Mouse (Mus musculus) hindbrain, embryonic 12.5 days (tissue): Measurements from ENCODE around the gene Txnrd1. TPM values are rescaled to one million over a fixed set of nuclear protein-coding genes. Genes with fewer than 3 reads are reported as not detected.
A peak's percentile ranks its signal among the peaks of the same experiment; 100 is the strongest.

Source experiments
- ATAC-seq: fragments of 200-750 bp; cut with Nextera tagmentation; 2 replicates; pipeline ENCODE4 v1.8.0; 2017; ENCODE audit warnings: moderate TSS enrichment; ENCODE audit not compliant: low FRiP score
- H3K27ac ChIP-seq: fragments of 300-500 bp; sonication (generic); 2 replicates; pipeline ENCODE4 v1.5.1; 2016; ENCODE audit warnings: mild to moderate bottlenecking
- H3K27me3 ChIP-seq: fragments of 300-500 bp; sonication (generic); 2 replicates; pipeline ENCODE4 v1.6.1; 2016; ENCODE audit warnings: mild to moderate bottlenecking
- H3K36me3 ChIP-seq: fragments of 300-500 bp; sonication (generic); 2 replicates; pipeline ENCODE4 v1.6.1; 2016; ENCODE audit warnings: mild to moderate bottlenecking
- H3K4me1 ChIP-seq: fragments of 300-500 bp; sonication (generic); 2 replicates; pipeline ENCODE4 v1.6.1; 2016
- H3K4me2 ChIP-seq: fragments of 300-500 bp; sonication (generic); replicated peaks from 2 replicates; pipeline ENCODE4 v1.6.1; 2016; ENCODE audit warnings: mild to moderate bottlenecking
- H3K4me3 ChIP-seq: fragments of 300-500 bp; sonication (generic); 2 replicates; pipeline ENCODE4 v1.5.1; 2016; ENCODE audit warnings: mild to moderate bottlenecking
- H3K9ac ChIP-seq: fragments of 300-500 bp; sonication (generic); 2 replicates; pipeline ENCODE4 v1.6.1; 2016; ENCODE audit warnings: mild to moderate bottlenecking, moderate library complexity
- H3K9me3 ChIP-seq: fragments of 300-500 bp; sonication (generic); replicated peaks from 2 replicates; pipeline ENCODE4 v1.6.1; 2016; ENCODE audit warnings: mild to moderate bottlenecking
- WGBS: fragments of 180-500 bp; shearing (Covaris S2); methylation state at CpG from one replicate; pipeline ENCODE4 v1.1.7; 2016; 5-methylcytosine and 5-hydroxymethylcytosine counted together
- polyA plus RNA-seq: library from polyadenylated mRNA; unstranded; fragments of >200 nt; fragmentation: Nextera tagmentation; extraction: Ambion mirVana; gene quantifications from 2 replicates; pipeline ENCODE4 v1.2.1, GENCODE M21; 2016

Txnrd1 gene
- polyA plus RNA-seq, 1 experiment from 2014 or later: 155 TPM

DNA sequence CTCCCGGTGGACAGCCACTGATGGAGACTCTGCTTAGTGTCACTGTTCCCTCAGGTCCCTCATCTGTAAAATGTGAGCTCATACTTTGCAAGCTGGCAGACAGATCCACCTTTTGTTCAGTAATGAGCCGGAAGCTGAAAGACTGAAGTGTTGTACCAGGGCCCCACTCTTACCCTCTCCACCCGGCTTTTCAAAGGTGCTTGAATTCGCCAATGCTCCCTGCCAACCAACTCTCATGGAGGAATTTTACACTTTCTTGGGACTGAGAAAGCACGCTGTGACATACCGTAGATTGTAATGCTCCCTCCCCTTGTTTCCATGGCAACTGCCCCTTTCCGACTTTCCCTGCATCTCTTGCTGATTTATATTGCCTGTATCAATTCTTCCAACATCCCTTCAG lies 66.8 kb downstream of the Txnrd1 start:
- peaks cover 16% of the 10 kb centered on the region for H3K4me1 ChIP-seq
- 0 out of 2 replicates have a peak, but pooled peaks cover 4% of the 10 kb centered on the region for H3K27me3 ChIP-seq
- ATAC-seq: peak; percentile 27
- H3K4me2 ChIP-seq: peak overlapping the region; percentile 7; the same call in 1 of the 2 replicates
- peaks cover 26% of the 10 kb centered on the region for H3K36me3 ChIP-seq
- no peak overlapping the region for H3K27ac ChIP-seq
- WGBS: 12% methylated on average over 7 of the region's 7 CpGs
- H3K9ac ChIP-seq: no peak overlapping the region
- no peaks in the 10 kb centered on the region for H3K9me3 ChIP-seq
- no peak overlapping the region for H3K4me3 ChIP-seq

DNA sequence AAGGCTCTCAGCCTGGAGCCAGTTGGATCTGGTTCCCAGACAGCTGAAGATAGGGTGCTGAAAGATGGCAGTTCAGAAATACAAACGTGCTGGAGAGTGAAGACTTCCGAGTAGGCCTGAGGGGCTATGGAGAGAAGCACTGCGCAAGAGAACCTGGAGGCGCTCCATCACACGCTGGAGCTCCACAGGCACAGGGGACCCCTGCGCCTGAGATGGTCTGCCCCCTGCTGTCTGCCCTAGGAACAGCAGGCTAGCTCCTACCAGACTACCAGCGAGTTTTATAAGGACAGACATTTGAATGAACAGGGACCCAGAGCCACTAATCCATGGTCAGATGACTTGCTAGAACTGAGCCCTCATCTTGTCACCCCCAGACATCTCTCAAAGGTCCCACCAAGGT lies 67.7 kb downstream of the Txnrd1 start:
- H3K4me1 ChIP-seq: peaks cover 16% of the 10 kb centered on the region
- no peak overlapping the region for H3K9ac ChIP-seq
- peaks cover 17% of the 10 kb centered on the region for H3K36me3 ChIP-seq
- peak; percentile 57 for ATAC-seq
- no peak overlapping the region for H3K4me3 ChIP-seq
- WGBS: 9% methylated on average over 7 of the region's 7 CpGs
- H3K9me3 ChIP-seq: no peaks in the 10 kb centered on the region
- H3K27ac ChIP-seq: no peak overlapping the region
- no peak overlapping the region for H3K4me2 ChIP-seq
- H3K27me3 ChIP-seq: 0 out of 2 replicates have a peak, but pooled peaks cover 4% of the 10 kb centered on the region

DNA sequence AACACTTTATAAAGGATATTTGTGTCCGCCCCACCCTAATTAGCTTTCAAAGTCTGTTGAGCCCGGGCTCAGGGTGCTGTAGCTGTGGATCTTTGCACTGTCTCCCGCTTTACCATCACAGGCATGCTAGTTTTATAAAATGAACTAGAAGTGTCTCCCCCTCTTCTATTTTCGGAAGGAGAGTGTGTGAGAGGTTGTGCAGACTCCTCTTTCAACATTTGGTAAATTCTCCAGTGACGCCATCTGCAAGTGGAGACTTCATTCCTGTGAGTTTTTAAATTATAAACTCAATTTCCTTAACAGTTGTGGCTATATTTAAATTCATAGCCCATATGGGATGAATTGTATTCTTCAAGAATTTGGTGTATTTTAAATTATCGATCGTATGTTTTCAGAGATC lies 74.8 kb downstream of the Txnrd1 start:
- 0 out of 2 replicates have a peak, but pooled peaks cover 4% of the 10 kb centered on the region for H3K27me3 ChIP-seq
- H3K27ac ChIP-seq: no peak overlapping the region
- H3K4me2 ChIP-seq: no peak overlapping the region
- no peaks in the 10 kb centered on the region for H3K4me1 ChIP-seq
- no peak overlapping the region for H3K4me3 ChIP-seq
- no peaks in the 10 kb centered on the region for H3K36me3 ChIP-seq
- WGBS: 88% methylated on average over 7 of the region's 7 CpGs
- H3K9me3 ChIP-seq: no peaks in the 10 kb centered on the region
- no peak overlapping the region for H3K9ac ChIP-seq
- ATAC-seq: no peak

DNA sequence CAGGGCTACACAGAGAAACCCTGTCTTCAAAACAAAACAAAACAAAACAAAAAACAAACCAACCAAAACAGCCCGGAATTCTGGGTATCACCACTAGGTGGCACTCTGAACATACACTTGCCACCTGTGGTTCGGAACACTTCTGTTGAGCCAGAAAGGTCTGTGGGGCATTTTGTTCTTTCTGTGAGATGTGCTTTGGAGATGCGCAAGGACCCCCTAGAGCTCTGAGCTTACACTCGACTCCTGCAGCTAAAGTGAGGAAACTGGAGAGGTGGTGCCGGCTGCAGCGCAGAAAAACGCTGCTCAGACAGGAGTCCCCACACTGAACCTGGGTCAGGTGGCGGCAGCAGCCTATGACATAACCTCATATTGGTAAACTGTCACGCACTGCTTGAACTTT lies 75.6 kb downstream of the Txnrd1 start:
- 0 out of 2 replicates have a peak, but pooled peaks cover 1% of the 10 kb centered on the region for H3K27me3 ChIP-seq
- WGBS: 12% methylated on average over 9 of the region's 9 CpGs
- H3K36me3 ChIP-seq: no peaks in the 10 kb centered on the region
- no peaks in the 10 kb centered on the region for H3K9me3 ChIP-seq
- ATAC-seq: peak; percentile 46; the same call in 1 of the 2 replicates
- H3K9ac ChIP-seq: no peak overlapping the region
- no peaks in the 10 kb centered on the region for H3K4me1 ChIP-seq
- H3K4me2 ChIP-seq: peak overlapping the region; percentile 24; the same call in 1 of the 2 replicates
- no peak overlapping the region for H3K27ac ChIP-seq
- no peak overlapping the region for H3K4me3 ChIP-seq

DNA sequence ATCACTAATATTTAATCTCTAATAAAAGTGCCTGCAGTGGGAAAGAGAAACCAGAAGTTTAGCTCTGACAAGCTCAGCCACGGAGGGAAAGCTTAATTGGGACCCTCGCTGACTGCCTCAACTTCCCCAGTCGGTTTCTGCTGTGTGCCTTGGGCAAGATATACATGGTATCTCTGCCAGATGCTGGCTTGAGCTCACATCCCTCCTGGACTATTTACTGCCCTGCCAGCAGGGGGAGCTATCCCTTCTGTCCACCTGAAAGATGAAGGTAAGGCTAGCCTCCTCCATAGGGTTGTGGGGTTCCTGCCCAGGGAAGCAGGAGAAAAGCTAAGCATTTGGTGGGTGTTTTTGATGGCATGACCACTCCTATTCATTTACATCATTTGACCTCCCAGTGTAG lies 76.4 kb downstream of the Txnrd1 start:
- no peak for ATAC-seq
- 90% methylated on average over 3 of the region's 3 CpGs for WGBS
- Histone ChIP-seq H3K4me3 (no peak overlapping the region), H3K27ac (no peak overlapping the region), H3K4me1 (no peaks in the 10 kb centered on the region), H3K9ac (no peak overlapping the region), H3K27me3 (no peaks in the 10 kb centered on the region), H3K9me3 (no peaks in the 10 kb centered on the region), H3K4me2 (no peak overlapping the region), H3K36me3 (no peaks in the 10 kb centered on the region)

DNA sequence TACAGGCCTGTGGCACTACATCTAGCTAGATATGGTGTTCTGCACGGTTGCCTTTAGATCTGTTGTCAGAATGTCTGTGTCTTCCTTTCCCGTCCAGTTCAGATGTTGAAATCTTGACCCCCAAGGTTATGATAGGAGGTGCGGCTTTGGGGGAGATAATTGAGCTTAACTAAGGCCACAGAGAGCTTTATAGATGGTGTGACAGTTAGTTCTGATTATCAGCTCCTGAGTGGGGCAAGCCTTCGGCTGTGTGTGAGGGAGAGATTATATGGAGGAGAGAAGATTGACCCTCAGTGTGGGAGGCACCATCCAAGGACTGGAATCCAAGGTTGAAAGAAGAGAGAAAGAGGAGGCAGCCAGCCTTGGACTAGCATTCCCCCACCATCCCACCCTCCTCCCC lies 79.5 kb downstream of the Txnrd1 start:
- Histone ChIP-seq H3K27me3 (no peaks in the 10 kb centered on the region), H3K36me3 (no peaks in the 10 kb centered on the region), H3K4me3 (no peak overlapping the region), H3K9me3 (no peaks in the 10 kb centered on the region), H3K27ac (no peak overlapping the region), H3K9ac (no peak overlapping the region), H3K4me2 (no peak overlapping the region), H3K4me1 (no peaks in the 10 kb centered on the region)
- WGBS: 83% methylated on average over 4 of the region's 4 CpGs
- ATAC-seq: no peak

DNA sequence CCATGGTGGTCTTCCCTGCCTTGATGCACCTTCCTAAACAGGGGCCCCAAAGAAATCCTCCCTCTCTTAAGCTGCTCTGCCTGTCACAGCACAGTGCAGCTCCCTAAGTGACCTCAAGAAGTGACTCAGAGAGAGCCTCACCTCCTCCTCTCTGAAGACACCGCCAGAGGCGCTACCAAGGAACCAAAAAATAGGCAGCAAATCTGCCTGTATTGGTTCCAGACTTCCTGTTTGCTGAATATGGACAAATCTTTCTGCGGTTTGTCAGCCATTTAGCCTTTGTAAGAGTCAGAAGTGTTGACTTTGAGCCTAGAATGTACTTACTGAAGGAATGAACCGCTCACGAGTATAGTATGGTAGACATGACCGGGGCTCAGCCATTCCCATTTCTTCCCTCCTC lies 80.0 kb downstream of the Txnrd1 start:
- Histone ChIP-seq H3K4me2 (no peak overlapping the region), H3K36me3 (no peaks in the 10 kb centered on the region), H3K4me3 (no peak overlapping the region), H3K9ac (no peak overlapping the region), H3K4me1 (no peaks in the 10 kb centered on the region), H3K27me3 (no peaks in the 10 kb centered on the region), H3K9me3 (no peaks in the 10 kb centered on the region), H3K27ac (no peak overlapping the region)
- WGBS: 90% methylated on average over 6 of the region's 6 CpGs
- ATAC-seq: no peak

DNA sequence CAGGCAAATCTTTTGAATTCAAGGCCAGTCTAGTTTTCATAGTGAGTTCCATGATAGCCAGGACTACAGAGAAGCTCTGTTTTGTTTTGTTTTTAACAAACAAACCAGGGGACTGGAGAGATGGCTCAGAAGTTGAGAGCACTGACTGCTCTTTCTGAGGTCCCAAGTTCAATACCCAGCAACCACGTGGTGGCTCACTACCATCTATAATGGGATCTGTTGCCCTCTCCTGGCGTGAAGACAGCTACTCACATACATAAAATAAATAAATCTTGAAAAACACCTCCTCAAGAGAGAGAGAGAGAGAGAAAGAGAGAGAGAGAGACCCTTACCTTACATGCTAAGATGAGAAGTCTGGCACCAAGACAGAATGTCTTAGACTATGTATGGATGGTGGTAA lies 84.9 kb downstream of the Txnrd1 start:
- Histone ChIP-seq H3K9me3 (no peaks in the 10 kb centered on the region), H3K4me3 (no peak overlapping the region), H3K27me3 (no peaks in the 10 kb centered on the region), H3K9ac (no peak overlapping the region), H3K36me3 (no peaks in the 10 kb centered on the region), H3K27ac (no peak overlapping the region), H3K4me2 (no peak overlapping the region), H3K4me1 (no peaks in the 10 kb centered on the region)
- ATAC-seq: no peak
- WGBS: 62% methylated on average over 2 of the region's 2 CpGs

DNA sequence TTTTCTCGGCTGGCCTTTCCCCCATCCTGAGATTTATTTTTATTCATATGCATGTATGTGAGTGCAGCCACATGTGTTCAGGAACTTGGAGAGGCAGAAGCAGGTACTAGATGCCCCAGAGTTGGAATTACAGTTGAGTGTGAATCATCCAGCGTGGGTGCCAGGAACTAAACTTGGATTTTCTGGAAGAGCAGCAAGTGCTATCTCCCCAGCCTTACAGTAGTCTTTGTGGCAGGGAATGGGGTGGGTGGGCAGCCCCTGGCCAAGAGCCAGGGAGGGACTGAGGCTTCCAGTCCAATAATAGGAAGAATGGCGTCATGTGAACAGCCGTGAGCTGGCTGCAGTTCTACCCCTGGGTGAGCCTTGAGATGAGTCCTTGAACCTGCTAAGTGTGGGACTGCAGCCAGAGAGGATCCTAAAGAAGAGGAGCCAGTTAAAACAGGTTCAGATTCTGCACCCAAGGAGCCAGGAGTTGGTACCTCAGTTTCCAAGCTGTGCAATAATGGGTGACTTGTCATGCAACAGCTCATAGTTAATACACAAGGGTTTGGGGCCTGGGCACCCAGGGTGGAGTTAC lies 85.7 kb downstream of the Txnrd1 start:
- 77% methylated on average over 4 of the region's 4 CpGs for WGBS
- Histone ChIP-seq H3K36me3 (no peaks in the 10 kb centered on the region), H3K4me3 (no peak overlapping the region), H3K27ac (no peak overlapping the region), H3K4me2 (no peak overlapping the region), H3K9ac (no peak overlapping the region), H3K9me3 (no peaks in the 10 kb centered on the region), H3K4me1 (no peaks in the 10 kb centered on the region), H3K27me3 (no peaks in the 10 kb centered on the region)
- no peak for ATAC-seq

DNA sequence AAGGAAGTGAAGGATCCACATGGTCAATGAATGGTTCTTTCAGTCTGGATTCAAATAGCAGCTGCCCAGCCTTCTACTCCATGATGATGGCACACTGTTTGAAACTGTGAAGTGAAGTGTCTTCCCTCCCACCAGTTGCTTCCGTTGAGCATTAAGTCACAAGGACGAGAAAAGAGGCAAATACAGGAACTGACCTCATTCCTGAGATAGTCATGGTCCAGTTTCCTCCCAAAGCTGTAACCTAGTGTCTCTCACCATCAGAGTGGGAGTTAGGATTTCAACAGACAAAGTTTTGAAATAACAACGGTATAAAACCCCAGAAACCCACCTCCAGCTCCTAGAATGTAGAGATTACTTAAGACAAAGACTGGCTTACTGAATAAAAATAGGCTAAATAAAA lies 89.8 kb downstream of the Txnrd1 start:
- 78% methylated on average over 3 of the region's 3 CpGs for WGBS
- H3K4me1 ChIP-seq: no peaks in the 10 kb centered on the region

DNA sequence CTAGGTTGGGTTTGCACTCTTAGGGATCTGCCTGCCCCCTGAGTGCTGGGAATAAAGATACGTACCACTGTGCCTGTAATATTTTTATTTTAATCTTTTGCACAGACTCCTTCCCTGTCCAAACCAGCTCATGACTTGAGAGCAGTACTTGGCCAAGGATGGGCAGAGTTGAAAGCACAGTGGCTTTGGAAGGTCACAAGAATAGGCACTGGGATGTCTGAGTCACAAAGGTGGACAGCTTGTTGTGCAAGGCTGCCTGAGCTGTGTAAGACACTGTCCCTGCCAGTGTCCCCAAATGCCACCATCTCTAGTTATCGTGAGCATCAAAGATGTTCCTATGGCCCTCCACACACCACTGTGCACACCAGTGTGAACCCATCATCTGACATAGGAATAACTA lies 91.0 kb downstream of the Txnrd1 start:
- WGBS: 95% methylated on average over 2 of the region's 2 CpGs
- H3K27me3 ChIP-seq: no peaks in the 10 kb centered on the region
- H3K4me1 ChIP-seq: no peaks in the 10 kb centered on the region
- H3K9ac ChIP-seq: no peak overlapping the region
- H3K4me3 ChIP-seq: no peak overlapping the region
- no peaks in the 10 kb centered on the region for H3K9me3 ChIP-seq
- no peaks in the 10 kb centered on the region for H3K36me3 ChIP-seq
- H3K27ac ChIP-seq: no peak overlapping the region
- ATAC-seq: no peak
- no peak overlapping the region for H3K4me2 ChIP-seq

More for the DNA sequence above, 89.8 kb downstream of the Txnrd1 start:
- H3K4me3 ChIP-seq: no peak overlapping the region
- no peak overlapping the region for H3K9ac ChIP-seq
- no peaks in the 10 kb centered on the region for H3K27me3 ChIP-seq
- H3K36me3 ChIP-seq: no peaks in the 10 kb centered on the region
- no peak overlapping the region for H3K27ac ChIP-seq
- no peak overlapping the region for H3K4me2 ChIP-seq
- H3K9me3 ChIP-seq: no peaks in the 10 kb centered on the region
- no peak for ATAC-seq

DNA sequence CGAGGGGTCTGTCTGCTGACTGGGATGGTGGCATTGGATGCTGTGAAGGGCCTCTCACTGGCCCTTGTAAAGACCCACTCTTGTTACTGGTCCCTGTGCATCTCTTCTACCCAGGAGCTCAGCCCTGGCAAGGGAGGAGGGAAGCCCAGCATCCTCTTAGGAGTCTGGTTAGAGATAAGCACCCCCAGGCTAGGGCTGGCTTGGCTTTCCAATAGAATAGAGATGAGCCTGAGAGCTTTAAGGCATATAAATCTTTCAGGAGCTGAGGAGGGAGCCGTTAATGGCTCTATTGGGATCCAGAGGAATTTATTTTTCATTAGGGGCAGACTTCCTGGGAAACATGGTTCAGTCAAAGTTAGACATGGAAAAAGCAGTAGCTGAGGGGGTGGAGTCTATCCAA lies 91.9 kb downstream of the Txnrd1 start:
- H3K4me1 ChIP-seq: no peaks in the 10 kb centered on the region
- WGBS: 86% methylated on average over 2 of the region's 2 CpGs
- H3K4me2 ChIP-seq: no peak overlapping the region
- H3K4me3 ChIP-seq: no peak overlapping the region
- no peaks in the 10 kb centered on the region for H3K9me3 ChIP-seq
- no peak overlapping the region for H3K27ac ChIP-seq
- H3K36me3 ChIP-seq: no peaks in the 10 kb centered on the region
- no peak for ATAC-seq
- H3K9ac ChIP-seq: no peak overlapping the region
- H3K27me3 ChIP-seq: no peaks in the 10 kb centered on the region

DNA sequence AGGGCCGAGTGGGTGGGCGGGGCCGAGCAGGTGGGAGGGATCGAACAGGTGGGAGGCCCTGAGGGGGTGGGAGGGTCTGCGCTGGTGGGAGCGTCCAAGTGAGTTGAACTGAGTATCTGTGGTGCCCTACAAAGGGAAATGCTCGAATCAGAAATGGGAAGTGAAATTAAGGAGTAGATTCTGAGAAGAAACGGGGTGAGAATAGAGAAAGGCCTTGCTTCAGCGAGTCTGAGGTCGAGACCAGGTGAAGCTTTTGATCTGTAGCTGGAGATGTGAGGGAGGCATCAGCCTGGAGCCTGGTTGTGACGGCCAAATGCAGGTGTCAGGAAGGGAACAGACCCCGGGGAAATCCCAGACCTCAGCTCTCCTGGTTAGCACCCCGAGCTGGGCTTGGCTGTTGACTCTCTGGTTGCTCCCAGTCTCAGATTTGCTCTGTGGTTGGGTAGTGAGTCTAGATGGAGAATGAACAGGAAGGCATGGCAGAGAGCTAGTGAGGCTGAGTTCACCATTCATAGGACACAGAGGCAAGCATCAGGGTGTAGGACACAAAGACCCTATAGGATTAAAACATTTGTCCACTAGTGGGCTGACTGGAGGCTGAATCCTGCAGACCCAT lies 101.4 kb downstream of the Txnrd1 start:
- Histone ChIP-seq H3K9me3 (no peaks in the 10 kb centered on the region), H3K27me3 (no peaks in the 10 kb centered on the region), H3K4me3 (no peak overlapping the region), H3K36me3 (no peaks in the 10 kb centered on the region), H3K4me1 (no peaks in the 10 kb centered on the region), H3K9ac (no peak overlapping the region), H3K4me2 (no peak overlapping the region), H3K27ac (no peak overlapping the region)
- WGBS: 83% methylated on average over 13 of the region's 13 CpGs
- ATAC-seq: no peak
